Mouse (Mus musculus) cerebellum, adult 18-20 months (tissue): ENCODE results near the gene Ryr2.
"Not testable (repeated sequence)": the region's sequence is repeated elsewhere in the genome, so short reads cannot be mapped to it uniquely, and the experiment has no call there.

Experiments used
- DNase-seq, 2 experiments: peaks; one replicate each; pipeline ENCODE4 v3.0.0; 2021

Gene Ryr2

GRCm38 (mm10) chr13:11745479-11745878, 361.3 kb downstream of the Ryr2 start:
- DNase-seq: no peak

- no peak for DNase-seq
Observed at GRCm38 (mm10) chr13:11738211-11738610, 368.5 kb downstream of the Ryr2 start.

DNA sequence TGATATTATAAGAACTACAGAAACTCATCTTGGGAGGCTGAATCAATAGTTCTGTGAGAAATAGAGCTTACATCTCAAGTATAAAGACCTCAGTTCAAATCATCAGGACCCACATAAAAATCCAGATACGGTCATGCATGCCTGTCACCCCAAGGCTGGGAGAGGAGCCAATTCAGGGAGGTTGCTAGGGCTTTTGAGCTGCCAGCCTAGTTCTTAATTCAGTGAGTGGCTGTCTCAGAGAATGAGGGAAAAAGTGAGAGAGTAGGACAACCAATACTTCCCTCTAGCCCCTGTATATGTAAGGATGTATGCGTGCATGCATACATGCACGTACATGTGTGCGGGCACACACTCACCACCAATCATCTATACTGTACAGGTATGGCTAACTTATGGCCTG, 390.5 kb downstream of the Ryr2 start:
- no peak for DNase-seq

- peak; percentile 23 to 32 for DNase-seq
Observed at GRCm38 (mm10) chr13:11709708-11710471, 396.9 kb downstream of the Ryr2 start.

DNA sequence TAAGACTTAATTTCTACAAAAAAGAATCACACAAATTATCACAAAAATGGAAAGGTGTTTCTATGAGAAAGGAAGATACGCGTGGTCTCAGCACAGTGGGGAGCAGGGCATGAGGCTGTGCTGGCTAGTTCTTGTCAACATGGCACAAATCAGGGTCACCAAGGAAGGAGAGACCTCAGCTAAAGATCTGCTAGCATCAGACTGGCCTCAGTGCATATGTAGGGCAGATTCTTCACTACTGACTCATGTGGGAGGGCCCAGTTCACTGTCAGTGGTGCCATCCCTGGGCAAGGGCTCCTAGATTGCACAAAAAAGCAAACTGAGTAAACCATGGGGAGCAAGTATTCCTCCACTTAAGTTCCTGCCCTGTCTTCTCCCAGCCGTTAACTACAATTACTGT, 405.0 kb downstream of the Ryr2 start:
- no peak for DNase-seq

DNA sequence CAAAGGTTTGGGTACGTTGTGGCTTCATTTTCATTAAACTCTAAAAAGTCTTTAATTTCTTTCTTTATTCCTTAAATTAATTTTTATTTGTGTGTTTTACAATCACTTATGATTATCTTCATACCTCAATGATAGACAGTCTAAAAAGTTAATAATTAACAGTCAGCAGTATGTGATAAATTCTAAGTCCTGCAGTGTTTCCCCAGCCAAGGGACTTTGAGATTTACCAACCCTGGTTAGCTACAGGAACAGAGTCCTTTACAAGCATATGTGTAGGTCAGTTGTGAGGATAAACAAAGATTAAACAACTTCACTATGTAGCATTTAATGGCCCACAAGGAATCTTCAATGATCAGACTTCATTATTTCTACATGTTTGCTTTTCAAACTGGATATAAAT, 410.2 kb downstream of the Ryr2 start:
- DNase-seq: no peak

DNA sequence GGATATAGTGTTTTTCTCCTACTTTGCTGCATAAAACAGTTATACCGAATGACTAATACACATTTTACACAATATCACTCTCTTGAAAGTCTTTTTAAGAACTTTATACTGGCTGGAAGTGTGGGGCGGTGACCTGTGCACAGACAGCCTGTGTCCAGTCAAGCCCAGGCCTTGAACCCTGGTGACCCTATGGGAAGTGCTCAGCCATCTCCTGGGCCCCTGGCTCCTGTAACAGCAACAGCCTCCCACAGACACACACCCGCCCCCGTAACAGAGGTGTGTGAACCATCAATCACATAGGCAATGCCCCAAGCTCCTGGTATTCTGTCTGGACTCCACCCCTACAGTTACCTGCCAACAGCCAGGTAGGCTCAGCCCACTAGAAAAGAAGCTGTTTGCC, 424.9 kb downstream of the Ryr2 start:
- DNase-seq: no peak

GRCm38 (mm10) chr13:11662815-11663214, 443.9 kb downstream of the Ryr2 start:
- DNase-seq: no peak

DNA sequence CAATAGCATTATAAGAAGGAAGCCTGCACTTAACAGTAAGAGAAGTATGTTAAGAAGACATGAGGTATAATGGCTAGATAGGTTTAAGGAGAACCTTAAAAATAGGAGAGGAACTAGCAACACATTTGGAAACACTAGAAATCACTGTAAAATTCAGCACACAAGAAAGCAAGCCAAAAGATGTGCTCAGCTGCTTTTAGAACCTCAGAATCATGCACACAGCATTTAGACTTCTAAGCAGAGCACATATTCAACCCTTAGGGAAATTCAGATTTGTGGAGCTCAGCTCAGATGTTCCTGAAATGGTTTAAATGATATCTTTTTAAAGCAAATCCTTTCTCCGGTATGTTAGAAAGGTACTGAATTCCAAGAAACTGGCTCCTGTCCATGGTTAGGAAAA, 461.9 kb downstream of the Ryr2 start:
- DNase-seq: no peak

DNA sequence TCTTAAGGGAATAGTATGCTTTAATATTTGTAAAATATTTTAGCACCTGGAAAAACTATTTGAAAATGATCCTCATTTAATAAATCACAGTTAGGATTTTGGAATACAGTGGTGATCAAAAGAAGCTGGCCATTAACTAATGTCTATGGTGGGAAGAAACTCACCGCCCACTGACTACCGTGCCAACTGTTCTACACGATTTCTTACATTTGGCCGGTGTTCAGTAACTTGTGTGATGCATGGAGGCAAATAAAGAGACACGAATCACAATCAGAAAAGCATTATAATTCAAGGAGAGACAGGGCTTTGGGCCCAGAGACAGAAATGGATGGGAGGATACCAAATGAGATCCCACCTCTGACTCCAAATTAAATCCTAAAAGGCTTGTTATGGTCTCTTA, 470.4 kb downstream of the Ryr2 start:
- no peak for DNase-seq

- DNase-seq: no peak
Observed at GRCm38 (mm10) chr13:11624513-11624912, 482.2 kb downstream of the Ryr2 start.

- no peak for DNase-seq
Observed at GRCm38 (mm10) chr13:11595431-11595830, 511.3 kb downstream of the Ryr2 start.

DNA sequence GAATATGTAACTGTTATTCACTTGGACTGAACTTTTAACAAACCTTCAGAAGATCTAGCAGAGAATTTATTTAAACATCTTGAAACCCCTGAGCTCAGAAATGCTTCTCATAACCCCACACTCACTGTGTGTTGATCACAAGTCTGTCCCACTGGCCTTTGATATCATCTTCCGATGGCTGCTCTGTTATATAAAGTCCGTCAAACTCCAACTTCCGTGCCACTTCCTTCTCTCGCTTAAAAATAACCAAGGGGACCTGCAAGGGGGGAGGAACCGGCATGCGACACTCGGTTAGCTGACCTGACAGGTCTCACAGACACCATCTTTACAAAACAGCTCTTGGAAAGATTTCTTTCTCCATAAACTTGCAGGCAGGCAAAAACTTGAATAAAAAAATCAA, 521.5 kb downstream of the Ryr2 start:
- DNase-seq: no peak

DNA sequence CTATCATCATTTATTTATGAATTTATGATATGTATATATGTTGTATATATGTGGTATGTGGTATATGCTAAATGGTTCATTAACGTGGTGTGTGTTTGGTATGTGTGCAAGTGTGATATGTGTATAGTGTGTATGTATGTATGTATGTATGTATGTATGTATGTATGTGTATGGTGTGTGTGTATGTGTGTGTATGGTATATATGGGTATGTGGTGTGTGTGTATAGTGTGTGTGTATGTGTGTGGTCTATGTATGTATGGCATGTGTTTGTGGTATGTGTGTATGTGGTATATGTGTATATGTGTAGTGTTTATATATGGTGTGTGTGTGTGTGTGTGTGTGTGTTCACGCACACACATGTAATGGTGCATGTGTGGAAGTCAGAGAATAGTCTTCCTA, 534.2 kb downstream of the Ryr2 start:
- DNase-seq: no peak

DNA sequence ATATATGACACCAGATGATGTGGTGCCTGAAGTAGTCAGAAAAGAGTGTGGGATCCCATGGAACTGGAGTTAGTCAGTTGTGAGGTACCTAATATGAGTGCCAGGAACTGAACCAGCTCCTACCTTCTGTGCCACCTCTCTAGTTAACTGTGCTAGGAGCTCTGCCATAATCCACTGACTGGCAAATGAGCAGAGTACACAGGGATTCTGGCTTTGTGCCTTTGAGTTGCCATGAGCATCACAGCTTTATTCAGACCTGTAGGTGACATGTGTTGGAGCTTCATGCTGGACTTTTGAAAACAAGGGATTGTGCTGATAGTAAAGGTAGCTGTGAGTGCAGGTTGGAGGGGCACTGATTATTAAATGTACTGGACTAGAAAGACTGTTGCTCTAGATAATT, 539.4 kb downstream of the Ryr2 start:
- peak in 1 of 2 experiments; percentile 12 for DNase-seq

DNA sequence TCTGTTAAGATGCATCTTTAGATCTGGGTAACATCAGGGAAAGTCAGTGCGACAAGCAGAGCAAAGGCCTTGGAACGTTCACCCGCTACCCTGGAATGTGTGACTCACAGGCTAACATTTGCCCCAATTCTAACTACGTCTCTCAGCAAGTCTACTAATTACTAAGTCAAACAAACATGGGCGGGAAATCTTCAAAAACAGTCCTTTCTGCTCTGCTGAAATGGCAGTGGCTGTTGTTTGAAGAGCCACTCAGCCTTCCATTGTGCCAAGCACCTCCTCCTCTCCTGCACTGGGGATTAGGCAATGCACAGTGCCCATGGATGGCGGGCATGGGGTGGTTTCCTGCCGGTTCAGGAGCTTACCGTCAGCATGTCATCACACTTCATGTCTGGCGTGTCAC, 540.3 kb downstream of the Ryr2 start:
- no peak for DNase-seq

DNA sequence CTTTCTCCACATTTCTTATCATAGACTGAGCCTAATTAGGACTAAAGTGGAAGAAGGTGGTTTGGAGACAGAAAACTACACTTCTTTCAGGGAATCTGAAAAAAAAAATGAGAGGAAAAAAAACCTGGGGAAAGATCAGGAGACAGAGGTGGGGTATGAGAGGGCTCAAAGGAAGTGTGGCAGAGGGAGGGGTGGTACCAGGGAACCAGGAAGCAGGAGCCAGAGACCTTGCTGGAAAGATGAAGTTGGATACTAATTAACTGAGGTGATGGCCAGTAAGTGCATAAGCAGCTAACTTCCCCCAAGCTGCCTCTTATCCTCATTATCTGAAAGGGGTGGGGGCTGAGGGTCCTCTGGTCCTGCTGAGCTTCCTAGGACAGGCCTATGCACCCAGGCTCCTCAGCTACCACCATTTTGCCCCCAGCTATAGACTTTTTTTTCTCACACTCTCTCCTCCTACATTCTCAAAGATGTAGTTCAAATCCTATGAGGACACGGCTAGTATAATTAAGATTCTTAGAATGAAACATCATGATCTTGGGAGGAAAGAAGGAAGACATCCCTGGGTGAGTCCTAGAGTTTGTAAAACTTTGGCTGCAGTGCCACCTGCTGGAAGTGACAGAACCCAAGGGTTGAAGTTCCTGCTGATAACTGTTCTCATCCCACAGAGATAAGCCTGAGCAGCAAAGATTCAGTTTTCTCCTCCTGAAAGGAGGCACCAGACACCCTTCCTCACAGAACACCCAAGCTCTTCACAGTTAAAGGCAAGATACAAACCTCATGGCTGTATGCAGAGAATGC, 543.3 kb downstream of the Ryr2 start:
- DNase-seq: peak; percentile 48

DNA sequence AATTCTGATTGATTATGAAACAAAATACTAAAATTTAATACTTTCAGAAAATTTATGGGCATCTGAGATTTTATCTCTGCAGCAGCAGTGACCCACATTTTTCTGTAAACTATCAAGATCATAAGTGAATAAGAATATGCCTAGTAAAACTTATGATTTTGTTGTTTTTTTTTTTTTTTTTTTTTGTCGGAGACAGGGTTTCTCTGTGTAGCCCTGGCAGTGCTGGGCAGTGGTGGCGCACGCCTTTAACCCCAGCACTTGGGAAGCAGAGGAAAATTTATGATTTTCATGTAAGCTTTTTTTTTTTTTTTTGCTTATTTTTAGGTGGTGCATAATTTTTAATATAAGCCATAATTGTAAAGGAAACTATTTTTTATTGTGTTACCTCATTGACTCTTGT, 557.1 kb downstream of the Ryr2 start:
- no peak for DNase-seq

DNA sequence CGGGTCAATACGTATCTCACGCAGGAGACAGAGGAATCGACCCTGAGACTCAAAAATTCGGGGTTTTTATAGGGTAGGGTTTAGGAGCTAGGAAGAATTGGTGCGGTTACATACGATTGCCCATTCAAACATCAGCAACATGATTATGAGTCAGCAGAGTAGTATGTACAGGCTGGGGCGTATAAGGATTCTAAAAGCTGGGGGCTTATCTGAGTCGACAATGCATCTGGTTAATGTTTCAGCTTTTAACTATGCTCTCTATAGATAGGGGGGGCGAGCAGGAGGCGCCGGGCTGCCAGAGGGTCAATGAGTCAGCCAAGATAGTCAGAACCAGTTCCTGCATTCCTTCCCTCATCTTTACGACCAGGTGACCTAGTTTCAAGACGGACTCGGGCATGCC, 557.6 kb downstream of the Ryr2 start:
- not testable (repeated sequence) for DNase-seq

DNA sequence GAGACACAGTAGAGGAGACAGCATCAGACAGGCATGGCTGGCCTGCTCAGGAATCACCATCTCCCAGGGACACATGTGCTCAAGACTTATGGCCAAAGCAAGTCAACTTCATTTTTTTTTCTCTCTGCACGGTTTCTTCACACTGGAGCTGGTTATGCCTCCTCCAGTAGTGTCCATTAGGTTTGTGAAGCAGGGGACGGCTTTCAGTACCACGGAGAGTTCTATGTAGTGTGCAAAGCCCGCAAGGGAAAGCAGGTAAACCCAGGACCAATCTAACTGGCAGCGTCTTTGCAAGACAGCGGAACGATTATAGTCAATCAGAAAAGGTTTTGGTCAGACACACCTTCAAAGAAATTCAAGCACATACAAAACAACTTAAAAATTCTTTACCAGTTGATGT, 560.9 kb downstream of the Ryr2 start:
- DNase-seq: no peak

GRCm38 (mm10) chr13:11542546-11542945, 564.2 kb downstream of the Ryr2 start:
- no peak for DNase-seq

DNA sequence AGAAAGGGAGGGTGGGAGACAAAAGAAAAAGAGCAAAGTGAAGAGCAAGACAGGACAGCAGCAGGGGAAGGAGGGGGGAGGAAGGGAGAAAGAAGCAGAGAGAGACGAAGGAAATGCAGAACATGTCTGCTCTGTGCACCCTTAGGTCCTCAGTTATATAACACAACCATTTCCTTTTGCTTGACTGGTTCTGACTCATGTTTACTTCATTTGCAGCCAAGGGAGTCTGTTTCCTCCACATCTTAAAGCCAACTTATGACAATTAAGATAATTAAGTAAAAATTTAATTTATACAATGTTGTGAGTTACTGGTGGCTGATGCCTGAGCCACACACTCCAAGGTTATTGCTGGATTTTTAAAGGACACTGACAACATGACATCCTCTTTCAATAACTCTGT, 569.9 kb downstream of the Ryr2 start:
- DNase-seq: no peak

GRCm38 (mm10) chr13:11535874-11536273, 570.9 kb downstream of the Ryr2 start:
- no peak for DNase-seq

DNA sequence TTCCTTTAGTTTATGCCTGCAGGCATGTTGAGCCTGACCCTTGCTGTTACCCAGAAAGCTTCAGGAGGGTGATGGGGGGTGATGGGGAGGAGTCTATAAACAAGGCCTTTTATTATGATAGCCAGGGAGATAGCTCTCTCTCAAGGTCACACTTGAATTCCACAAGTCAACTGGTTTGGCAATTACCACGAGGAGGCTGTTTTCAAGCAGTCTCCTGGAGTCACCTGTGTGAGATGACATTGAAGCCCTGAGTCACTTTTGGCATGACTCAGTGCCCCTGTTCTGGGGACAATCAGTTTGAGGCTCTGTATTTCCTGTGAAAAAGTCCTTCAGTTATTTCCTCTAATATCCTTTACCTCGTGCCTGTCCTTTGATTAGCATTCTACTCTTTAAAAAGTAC, 573.5 kb downstream of the Ryr2 start:
- DNase-seq: no peak
